Mouse (Mus musculus) brain, embryonic 14.5 days (tissue): ENCODE results near the gene 3110082I17Rik.

Experiments used
- CTCF ChIP-seq: fragments of 200-500 bp; IDR thresholded peaks from 2 replicates; pipeline ENCODE4 v1.5.1; 2012; ENCODE audit warnings: inconsistent platforms, mild to moderate bottlenecking, moderate library complexity, borderline replicate concordance; ENCODE audit not compliant: insufficient read depth, insufficient read length; ENCODE audit errors: extremely low read depth
- POLR2A ChIP-seq: fragments of 200-500 bp; IDR thresholded peaks from 2 replicates; pipeline ENCODE4 v1.6.1; 2012; ENCODE audit warnings: mild to moderate bottlenecking, inconsistent platforms, borderline replicate concordance; ENCODE audit not compliant: poor library complexity, insufficient read depth, insufficient read length, severe bottlenecking; ENCODE audit errors: extremely low read depth

- peak; percentile 99 for TF ChIP-seq CTCF
- TF ChIP-seq POLR2A, result no peak
Measured at GRCm38 (mm10) chr5:139331742-139332141, 128.6 kb downstream of the 3110082I17Rik start.
